In the genomic region with DNA sequence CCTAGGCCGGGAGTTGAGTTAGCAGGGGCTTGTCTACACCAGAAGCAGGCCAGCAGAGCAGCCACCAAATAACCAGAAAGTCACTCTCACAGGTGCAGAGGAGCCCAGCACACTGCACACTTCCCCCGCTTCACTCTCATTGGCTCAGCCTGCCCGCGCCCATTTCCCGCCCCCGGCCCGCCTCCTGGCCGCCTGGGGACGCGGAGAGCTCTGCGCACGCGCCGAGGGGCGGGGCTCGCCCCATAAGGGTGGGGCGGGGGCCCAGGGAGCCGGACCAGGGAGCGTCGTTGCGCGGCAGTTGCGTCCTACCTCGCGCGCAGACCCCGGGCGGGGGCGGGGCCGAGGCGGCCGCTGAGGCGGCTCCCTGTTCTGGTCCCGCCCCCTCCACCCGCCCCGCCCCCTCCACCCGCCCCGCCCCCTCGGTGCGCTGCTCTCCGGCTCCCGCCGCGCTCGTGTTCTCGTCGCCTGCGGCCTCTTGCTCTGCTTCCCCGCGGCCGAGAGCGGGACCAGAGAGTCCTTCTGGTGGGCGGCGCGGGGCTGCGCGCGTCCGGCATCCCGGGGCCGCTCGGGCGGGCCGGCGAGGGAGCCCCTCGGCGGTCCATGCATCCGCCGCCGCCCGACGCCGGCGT, we compare ENCODE assay signal across 8 mouse cellular contexts. TPM values are rescaled to one million over a fixed set of nuclear protein-coding genes. Genes with fewer than 3 reads are reported as not detected.
DNase-seq lines count a peak whose midpoint lies in the region; ATAC-seq and TF ChIP-seq lines count a peak whose summit lies in the region.

A gene (plus strand): TSS at position 264 of the 629 bp plus-strand sequence.

- no peaks in the 10 kb centered on the region for H3K36me3 ChIP-seq in CH12.LX (replicated peaks in 1 of 2; ENCODE audit: control insufficient read depth in 1 of 2, insufficient read depth in 1 of 2, low read length in 1 of 2)
- no peaks in the 10 kb centered on the region for H3K36me3 ChIP-seq in forebrain, embryonic 14.5 days (ENCODE audit: control insufficient read depth, insufficient read depth, low read length)
- H3K36me3 ChIP-seq in liver, embryonic 15.5 days (replicated peaks) = no peaks in the 10 kb centered on the region
- no peaks in the 10 kb centered on the region for H3K36me3 ChIP-seq in neural tube, embryonic 12.5 days
- no peaks in the 10 kb centered on the region for H3K36me3 ChIP-seq in stomach, postnatal 0 days (ENCODE audit: control insufficient read depth, insufficient read depth, low read length)

- peak within 1 kb of the TSS; percentile 39 for H3K4me2 ChIP-seq in CH12.LX (ENCODE audit: insufficient read depth, low read depth, poor library complexity, severe bottlenecking)
- H3K4me2 ChIP-seq in forebrain, embryonic 14.5 days (ENCODE audit: low read length) = peak within 1 kb of the TSS; percentile 92
- H3K4me2 ChIP-seq in liver, embryonic 15.5 days = peak within 1 kb of the TSS; percentile 83
- H3K4me2 ChIP-seq in neural tube, embryonic 12.5 days (replicated peaks) = peak within 1 kb of the TSS; percentile 95
- peak within 1 kb of the TSS; percentile 100 for H3K4me2 ChIP-seq in stomach, postnatal 0 days (replicated peaks; ENCODE audit: low read depth)

- peaks cover 2% of the 10 kb centered on the region for H3K9me3 ChIP-seq in CH12.LX (replicated peaks; ENCODE audit: low read length)
- no peaks in the 10 kb centered on the region for H3K9me3 ChIP-seq in forebrain, embryonic 14.5 days (replicated peaks; ENCODE audit: control insufficient read depth, low read length)
- H3K9me3 ChIP-seq in liver, embryonic 15.5 days (replicated peaks) = no peaks in the 10 kb centered on the region
- no peaks in the 10 kb centered on the region for H3K9me3 ChIP-seq in neural tube, embryonic 12.5 days
- H3K9me3 ChIP-seq in stomach, postnatal 0 days (ENCODE audit: control insufficient read depth, low read length) = no peaks in the 10 kb centered on the region

- DNase-seq in CH12.LX (ENCODE audit: extremely low read depth) = peak; percentile 91
- DNase-seq in cerebellum, adult 11 months = peak; percentile 94
- peak; percentile 97 for DNase-seq in forebrain, embryonic 14.5 days (ENCODE audit: low spot score)
- DNase-seq in heart, postnatal 10 days = peak; percentile 89 to 90
- DNase-seq in kidney, postnatal 4 days = peak; percentile 94 to 96
- peak; percentile 96 for DNase-seq in stomach, postnatal 0 days (ENCODE audit: low spot score)

- 0 out of 2 replicates have a peak, but pooled peaks have one; percentile 20 for TF ChIP-seq POLR2A in CH12.LX (IDR thresholded peaks at IDR 0.05; ENCODE audit: low read depth, low read length)

- H3K9ac ChIP-seq in CH12.LX (ENCODE audit: insufficient read depth, low read depth) = no peak within 1 kb of the TSS; the same call in 1 of the 2 replicates
- H3K9ac ChIP-seq in forebrain, embryonic 14.5 days (ENCODE audit: low read length) = peak within 1 kb of the TSS; percentile 78
- peak within 1 kb of the TSS; percentile 21; the same call in 1 of the 2 replicates for H3K9ac ChIP-seq in liver, embryonic 15.5 days
- H3K9ac ChIP-seq in neural tube, embryonic 12.5 days = peak within 1 kb of the TSS; percentile 68
- H3K9ac ChIP-seq in stomach, postnatal 0 days (ENCODE audit: low read length) = peak within 1 kb of the TSS; percentile 73

- under 1% methylated on average over 63 of the region's 74 CpGs for WGBS in forebrain, embryonic 14.5 days
- under 1% methylated on average over 66 of the region's 74 CpGs for WGBS in liver, embryonic 15.5 days (ENCODE audit: insufficient replicate concordance)
- under 1% methylated on average over 60 of the region's 74 CpGs for WGBS in neural tube, embryonic 12.5 days
- WGBS in stomach, postnatal 0 days = under 1% methylated on average over 45 of the region's 74 CpGs

- no peaks in the 10 kb centered on the region for H3K79me2 ChIP-seq in CH12.LX (replicated peaks; ENCODE audit: control insufficient read depth, extremely low read depth, insufficient read depth, poor library complexity, severe bottlenecking)

- no peak for TF ChIP-seq EP300 in CH12.LX (IDR thresholded peaks at IDR 0.05; ENCODE audit: low read length)
- no peak for TF ChIP-seq EP300 in stomach, postnatal 0 days (optimal IDR thresholded peaks at IDR 0.05)

- H3K4me1 ChIP-seq in CH12.LX (ENCODE audit: control insufficient read depth in 1 of 2, insufficient read depth in 2 of 2) = peaks cover 0 to 22% of the 10 kb centered on the region in 2 experiments; a peak in 2 of 4 replicates
- 0 out of 2 replicates have a peak, but pooled peaks cover 2% of the 10 kb centered on the region for H3K4me1 ChIP-seq in forebrain, embryonic 14.5 days (ENCODE audit: control insufficient read depth, insufficient read depth, low read length)
- peaks cover 16% of the 10 kb centered on the region for H3K4me1 ChIP-seq in liver, embryonic 15.5 days (replicated peaks)
- H3K4me1 ChIP-seq in neural tube, embryonic 12.5 days = no peaks in the 10 kb centered on the region
- 0 out of 2 replicates have a peak, but pooled peaks cover 2% of the 10 kb centered on the region for H3K4me1 ChIP-seq in stomach, postnatal 0 days (replicated peaks; ENCODE audit: control insufficient read depth, insufficient read depth)

- in situ Hi-C loops in CH12.LX (cut with MboI; ENCODE audit: low pct_ligation_motif_present, low pct_unique_long_range_greater_than_20kb, low sequenced_read_pairs) = no loop called here

- dilution Hi-C loops in CH12.LX (cut with MboI; ENCODE audit: extremely low pct_ligation_motif_present, extremely low pct_unique_long_range_greater_than_20kb, low sequenced_read_pairs) = no loop called here

- H3K27me3 ChIP-seq in CH12.LX (replicated peaks) = peaks cover 13% of the 10 kb centered on the region
- no peaks in the 10 kb centered on the region for H3K27me3 ChIP-seq in forebrain, embryonic 14.5 days (replicated peaks; ENCODE audit: control insufficient read depth, insufficient read depth, low read length)
- H3K27me3 ChIP-seq in liver, embryonic 15.5 days = peaks cover 37% of the 10 kb centered on the region
- H3K27me3 ChIP-seq in neural tube, embryonic 12.5 days (replicated peaks) = no peaks in the 10 kb centered on the region
- H3K27me3 ChIP-seq in stomach, postnatal 0 days (ENCODE audit: control insufficient read depth, insufficient read depth, low read length) = no peaks in the 10 kb centered on the region

- TF ChIP-seq CTCF in CH12.LX (conservative IDR thresholded peaks at IDR 0.05 in 1 of 2, IDR thresholded peaks at IDR 0.05 in 1 of 2; ENCODE audit: low read depth in 2 of 2, low read length in 2 of 2) = no peak
- TF ChIP-seq CTCF in stomach, postnatal 0 days (IDR thresholded peaks at IDR 0.05; ENCODE audit: low read depth) = no peak

- no peak for TF ChIP-seq RAD21 in CH12.LX (IDR thresholded peaks at IDR 0.05; ENCODE audit: low read depth, low read length)

- intact Hi-C loops in heart, postnatal 10 days (cut with DNase I) = no loop called here

- ATAC-seq in forebrain, embryonic 14.5 days = peak; percentile 97
- ATAC-seq in liver, embryonic 15.5 days (ENCODE audit: insufficient read depth) = peak; percentile 89
- peak; percentile 97 for ATAC-seq in neural tube, embryonic 12.5 days (ENCODE audit: low FRiP score, low read depth)
- ATAC-seq in stomach, postnatal 0 days (ENCODE audit: low FRiP score, low TSS enrichment) = peak; percentile 99

- peak within 1 kb of the TSS in 2 of 3 experiments; percentile 52 to 60 for H3K4me3 ChIP-seq in CH12.LX (replicated peaks in 1 of 3; ENCODE audit: low read depth in 2 of 3, low read length in 2 of 3, poor library complexity in 1 of 3)
- H3K4me3 ChIP-seq in forebrain, embryonic 14.5 days (ENCODE audit: low read depth, low read length) = peak within 1 kb of the TSS; percentile 68
- H3K4me3 ChIP-seq in liver, embryonic 15.5 days (replicated peaks) = peak within 1 kb of the TSS; percentile 61
- peak within 1 kb of the TSS; percentile 63 for H3K4me3 ChIP-seq in neural tube, embryonic 12.5 days
- H3K4me3 ChIP-seq in stomach, postnatal 0 days (ENCODE audit: low read depth, low read length) = peak within 1 kb of the TSS; percentile 67

- no peak within 1 kb of the TSS for H3K27ac ChIP-seq in CH12.LX (ENCODE audit: insufficient read depth, low read depth)
- H3K27ac ChIP-seq in forebrain, embryonic 14.5 days (ENCODE audit: low read depth, low read length) = peak within 1 kb of the TSS; percentile 55; the same call in 1 of the 2 replicates
- H3K27ac ChIP-seq in liver, embryonic 15.5 days (replicated peaks) = 0 out of 2 replicates have a peak within 1 kb of the TSS, but pooled peaks have one; percentile 55
- no peak within 1 kb of the TSS for H3K27ac ChIP-seq in neural tube, embryonic 12.5 days
- H3K27ac ChIP-seq in stomach, postnatal 0 days (replicated peaks) = no peak within 1 kb of the TSS; the same call in 1 of the 2 replicates

TF ChIP-seq in CH12.LX, 34 proteins besides CTCF, POLR2A, EP300 and RAD21 (continues in another document):
- TF ChIP-seq MAFK (IDR thresholded peaks at IDR 0.05; ENCODE audit: insufficient replicate concordance, low read length) (no peak), JUND (conservative IDR thresholded peaks at IDR 0.05; ENCODE audit: low read depth, low read length) (no peak), ZMIZ1 (IDR thresholded peaks at IDR 0.05; ENCODE audit: low read depth, low read length) (no peak), CHD1 (IDR thresholded peaks at IDR 0.05; ENCODE audit: low read depth, low read length) (no peak), UBTF (IDR thresholded peaks at IDR 0.05; ENCODE audit: low read depth, low read length) (no peak), TCF12 (IDR thresholded peaks at IDR 0.05; ENCODE audit: low read depth, low read length) (no peak), KAT2A (IDR thresholded peaks at IDR 0.05; ENCODE audit: insufficient replicate concordance, low read length) (no peak), PAX5 (IDR thresholded peaks at IDR 0.05; ENCODE audit: low read length) (no peak), ZNF384 (IDR thresholded peaks at IDR 0.05; ENCODE audit: low read depth, low read length) (no peak), USF1 (IDR thresholded peaks at IDR 0.05; ENCODE audit: low read depth, low read length) (no peak), ELF1 (IDR thresholded peaks at IDR 0.05; ENCODE audit: low read depth, low read length) (no peak), MEF2A (IDR thresholded peaks at IDR 0.05; ENCODE audit: borderline replicate concordance, low read depth, low read length) (no peak), BHLHE40 (IDR thresholded peaks at IDR 0.05; ENCODE audit: low read depth, low read length) (no peak), JUN (IDR thresholded peaks at IDR 0.05; ENCODE audit: insufficient read depth, low read depth, low read length) (no peak)

RNA-seq across cellular contexts. Expression of the gene that starts here (rescaled TPM):
- total RNA-seq in CH12.LX (2012; rRNA removed) = 0.34 and 0.38 TPM in 2 replicates
- total RNA-seq in CH12.LX (2014; rRNA removed) = 0.54 and 0.68 TPM in 2 replicates
- polyA plus RNA-seq in CH12.LX (2012; ENCODE audit: insufficient read length, low read depth) = 0.42 and 1.7 TPM in 2 replicates
- 2.2 TPM in 2 replicates for polyA plus RNA-seq in forebrain, embryonic 14.5 days (2014; fragmentation: Nextera tagmentation; extraction: Ambion mirVana)
- under 1 TPM; 0.47 to 0.48 TPM for total RNA-seq in heart, postnatal 10 days (2021)
- 1.0 and 1.3 TPM in 2 replicates for polyA plus RNA-seq in liver, embryonic 15.5 days (2015; fragmentation: Nextera tagmentation; extraction: Ambion mirVana)
- 2.3 and 2.6 TPM in 2 replicates for polyA plus RNA-seq in neural tube, embryonic 12.5 days (2016; fragmentation: Nextera tagmentation; extraction: Ambion mirVana)
- polyA plus RNA-seq in stomach, postnatal 0 days (2015; fragmentation: Nextera tagmentation; extraction: Ambion mirVana) = 0.38 and 0.53 TPM in 2 replicates

Comparison
In these comparisons a context has a peak if more than half of its experiments do, and no peak if none do; other contexts are left out.
1. Peak in DNase-seq in heart, postnatal 10 days; RNA of the gene not detected or under 1 TPM.
2. Peak in DNase-seq, ATAC-seq, H3K4me3 ChIP-seq, H3K9ac ChIP-seq and H3K4me2 ChIP-seq in stomach, postnatal 0 days; RNA of the gene not detected or under 1 TPM.
3. H3K27ac ChIP-seq: peak in forebrain, embryonic 14.5 days (single experiment) and liver, embryonic 15.5 days (single experiment); none in CH12.LX (single experiment), neural tube, embryonic 12.5 days (single experiment) and stomach, postnatal 0 days (single experiment).
4. H3K4me2 ChIP-seq: peak in every context shown above with its lines; median percentile 100 in stomach, postnatal 0 days; 95 in neural tube, embryonic 12.5 days; 92 in forebrain, embryonic 14.5 days; 83 in liver, embryonic 15.5 days; 39 in CH12.LX.
5. Peak in every context shown above with its lines, with median percentiles within 50 percentile points of each other: DNase-seq, H3K4me3 ChIP-seq and ATAC-seq.